Mouse (Mus musculus) midbrain, embryonic 12.5 days (tissue): Measurements from ENCODE around the gene Rd3. TPM values are rescaled to one million over a fixed set of nuclear protein-coding genes. Genes with fewer than 3 reads are reported as not detected.
A peak's percentile ranks its signal among the peaks of the same experiment; 100 is the strongest.

Source experiments
- ATAC-seq: fragments of 200-750 bp; cut with Nextera tagmentation; 2 replicates; pipeline ENCODE4 v1.8.0; 2017; ENCODE audit warnings: low read depth, moderate TSS enrichment, moderate library complexity; ENCODE audit not compliant: low FRiP score
- H3K27ac ChIP-seq: fragments of 300-500 bp; sonication (generic); replicated peaks from 2 replicates; pipeline ENCODE4 v1.5.1; 2016; ENCODE audit warnings: mild to moderate bottlenecking
- H3K27me3 ChIP-seq: fragments of 300-500 bp; sonication (generic); 2 replicates; pipeline ENCODE4 v1.6.1; 2016; ENCODE audit warnings: mild to moderate bottlenecking
- H3K36me3 ChIP-seq: fragments of 300-500 bp; sonication (generic); 2 replicates; pipeline ENCODE4 v1.6.1; 2016
- H3K4me1 ChIP-seq: fragments of 300-500 bp; sonication (generic); 2 replicates; pipeline ENCODE4 v1.6.1; 2016
- H3K4me2 ChIP-seq: fragments of 300-500 bp; sonication (generic); replicated peaks from 2 replicates; pipeline ENCODE4 v1.6.1; 2016; ENCODE audit warnings: mild to moderate bottlenecking, moderate library complexity
- H3K4me3 ChIP-seq: fragments of 300-500 bp; sonication (generic); 2 replicates; pipeline ENCODE4 v1.5.1; 2016; ENCODE audit warnings: mild to moderate bottlenecking
- H3K9ac ChIP-seq: fragments of 300-500 bp; sonication (generic); replicated peaks from 2 replicates; pipeline ENCODE4 v1.6.1; 2016; ENCODE audit warnings: mild to moderate bottlenecking, moderate library complexity
- H3K9me3 ChIP-seq: fragments of 300-500 bp; sonication (generic); 2 replicates; pipeline ENCODE4 v1.6.1; 2016; ENCODE audit warnings: mild to moderate bottlenecking
- WGBS: fragments of 180-500 bp; shearing (Covaris S2); methylation state at CpG from one replicate; pipeline ENCODE4 v1.1.7; 2016; 5-methylcytosine and 5-hydroxymethylcytosine counted together
- polyA plus RNA-seq: library from polyadenylated mRNA; unstranded; fragments of >200 nt; fragmentation: Nextera tagmentation; extraction: Ambion mirVana; gene quantifications from 2 replicates; pipeline ENCODE4 v1.2.1, GENCODE M21; 2016

Rd3 gene
- polyA plus RNA-seq = 1.8 and 2.1 TPM in 2 replicates

GRCm38 (mm10) chr1:191977187-191977586 lies at the start of gene Rd3:
TSS of gene Rd3 (plus strand) at chr1:191977370.
- H3K9ac ChIP-seq = no peak within 1 kb of the TSS
- H3K4me1 ChIP-seq = peaks cover 32% of the 10 kb centered on the region
- H3K9me3 ChIP-seq = no peaks in the 10 kb centered on the region
- no peak within 1 kb of the TSS; the same call in 1 of the 2 replicates for H3K4me2 ChIP-seq
- no peaks in the 10 kb centered on the region for H3K27me3 ChIP-seq
- 35% methylated on average over 5 of the region's 5 CpGs for WGBS
- no peak within 1 kb of the TSS for H3K4me3 ChIP-seq
- H3K36me3 ChIP-seq = no peaks in the 10 kb centered on the region
- H3K27ac ChIP-seq = peak within 1 kb of the TSS; percentile 1; the same call in 1 of the 2 replicates
- peak; percentile 65 for ATAC-seq

- H3K27me3 ChIP-seq = peaks cover 9% of the 10 kb centered on the region; the same call in 1 of the 2 replicates
- H3K27ac ChIP-seq = no peak overlapping the region
- no peak overlapping the region for H3K4me2 ChIP-seq
- H3K4me3 ChIP-seq = no peak overlapping the region
- WGBS = 80% methylated on average over 7 of the region's 7 CpGs
- no peaks in the 10 kb centered on the region for H3K9me3 ChIP-seq
- no peak for ATAC-seq
- no peak overlapping the region for H3K9ac ChIP-seq
- no peaks in the 10 kb centered on the region for H3K4me1 ChIP-seq
- H3K36me3 ChIP-seq = no peaks in the 10 kb centered on the region
Observed at GRCm38 (mm10) chr1:191928345-191928744, 48.8 kb upstream of the Rd3 start.

GRCm38 (mm10) chr1:191929065-191929464 lies 48.1 kb upstream of the Rd3 start:
- Histone ChIP-seq H3K9ac (no peak overlapping the region), H3K27ac (no peak overlapping the region), H3K4me1 (no peaks in the 10 kb centered on the region), H3K9me3 (no peaks in the 10 kb centered on the region), H3K27me3 (peaks cover 10% of the 10 kb centered on the region; the same call in 1 of the 2 replicates), H3K4me2 (no peak overlapping the region), H3K36me3 (no peaks in the 10 kb centered on the region), H3K4me3 (no peak overlapping the region)
- 81% methylated on average over 8 of the region's 8 CpGs for WGBS
- ATAC-seq = no peak

GRCm38 (mm10) chr1:191929897-191930524 lies 47.2 kb upstream of the Rd3 start:
- 64% methylated on average over 12 of the region's 12 CpGs for WGBS
- no peak for ATAC-seq
- no peak overlapping the region for H3K9ac ChIP-seq
- peaks cover 10% of the 10 kb centered on the region; the same call in 1 of the 2 replicates for H3K27me3 ChIP-seq
- no peak overlapping the region for H3K4me3 ChIP-seq
- no peak overlapping the region for H3K27ac ChIP-seq
- H3K4me2 ChIP-seq = no peak overlapping the region
- no peaks in the 10 kb centered on the region for H3K4me1 ChIP-seq
- no peaks in the 10 kb centered on the region for H3K9me3 ChIP-seq
- H3K36me3 ChIP-seq = no peaks in the 10 kb centered on the region

- no peak overlapping the region for H3K27ac ChIP-seq
- no peaks in the 10 kb centered on the region for H3K36me3 ChIP-seq
- ATAC-seq = no peak
- H3K4me2 ChIP-seq = no peak overlapping the region
- H3K27me3 ChIP-seq = peaks cover 10% of the 10 kb centered on the region; the same call in 1 of the 2 replicates
- H3K9ac ChIP-seq = no peak overlapping the region
- WGBS = 84% methylated on average over 3 of the region's 3 CpGs
- H3K4me3 ChIP-seq = no peak overlapping the region
- H3K9me3 ChIP-seq = no peaks in the 10 kb centered on the region
- H3K4me1 ChIP-seq = no peaks in the 10 kb centered on the region
Observed at GRCm38 (mm10) chr1:191930525-191931105, 46.6 kb upstream of the Rd3 start.

GRCm38 (mm10) chr1:191932286-191932985 lies 44.7 kb upstream of the Rd3 start:
- H3K9ac ChIP-seq = no peak overlapping the region
- H3K4me1 ChIP-seq = no peaks in the 10 kb centered on the region
- peaks cover 10% of the 10 kb centered on the region; the same call in 1 of the 2 replicates for H3K27me3 ChIP-seq
- WGBS = 75% methylated on average over 8 of the region's 8 CpGs
- no peak for ATAC-seq
- no peak overlapping the region for H3K4me3 ChIP-seq
- H3K4me2 ChIP-seq = no peak overlapping the region
- no peak overlapping the region for H3K27ac ChIP-seq
- H3K9me3 ChIP-seq = no peaks in the 10 kb centered on the region
- no peaks in the 10 kb centered on the region for H3K36me3 ChIP-seq

GRCm38 (mm10) chr1:191932986-191933632 lies 44.1 kb upstream of the Rd3 start:
- ATAC-seq = no peak
- no peaks in the 10 kb centered on the region for H3K9me3 ChIP-seq
- no peak overlapping the region for H3K4me2 ChIP-seq
- peaks cover 10% of the 10 kb centered on the region; the same call in 1 of the 2 replicates for H3K27me3 ChIP-seq
- H3K36me3 ChIP-seq = no peaks in the 10 kb centered on the region
- no peak overlapping the region for H3K4me3 ChIP-seq
- H3K27ac ChIP-seq = no peak overlapping the region
- 80% methylated on average over 4 of the region's 4 CpGs for WGBS
- H3K9ac ChIP-seq = no peak overlapping the region
- H3K4me1 ChIP-seq = no peaks in the 10 kb centered on the region

GRCm38 (mm10) chr1:191943638-191944037 lies 33.5 kb upstream of the Rd3 start:
- H3K9me3 ChIP-seq = no peaks in the 10 kb centered on the region
- H3K27ac ChIP-seq = no peak overlapping the region
- ATAC-seq = no peak
- WGBS = 86% methylated on average over 6 of the region's 6 CpGs
- no peak overlapping the region for H3K4me2 ChIP-seq
- H3K36me3 ChIP-seq = no peaks in the 10 kb centered on the region
- no peak overlapping the region for H3K9ac ChIP-seq
- no peaks in the 10 kb centered on the region for H3K27me3 ChIP-seq
- no peak overlapping the region for H3K4me3 ChIP-seq
- no peaks in the 10 kb centered on the region for H3K4me1 ChIP-seq

- Histone ChIP-seq H3K4me3 (no peak overlapping the region), H3K4me2 (no peak overlapping the region), H3K27ac (no peak overlapping the region), H3K36me3 (no peaks in the 10 kb centered on the region), H3K27me3 (no peaks in the 10 kb centered on the region), H3K9me3 (no peaks in the 10 kb centered on the region), H3K9ac (no peak overlapping the region), H3K4me1 (no peaks in the 10 kb centered on the region)
- WGBS = 93% methylated on average over 8 of the region's 8 CpGs
- ATAC-seq = no peak
Observed at GRCm38 (mm10) chr1:191945341-191945740, 31.8 kb upstream of the Rd3 start.

GRCm38 (mm10) chr1:191945756-191946155 lies 31.4 kb upstream of the Rd3 start:
- no peaks in the 10 kb centered on the region for H3K27me3 ChIP-seq
- no peaks in the 10 kb centered on the region for H3K4me1 ChIP-seq
- no peaks in the 10 kb centered on the region for H3K9me3 ChIP-seq
- H3K4me3 ChIP-seq = no peak overlapping the region
- no peaks in the 10 kb centered on the region for H3K36me3 ChIP-seq
- H3K27ac ChIP-seq = no peak overlapping the region
- ATAC-seq = no peak
- WGBS = 87% methylated on average over 5 of the region's 5 CpGs
- no peak overlapping the region for H3K4me2 ChIP-seq
- no peak overlapping the region for H3K9ac ChIP-seq

- no peaks in the 10 kb centered on the region for H3K9me3 ChIP-seq
- H3K4me2 ChIP-seq = no peak overlapping the region
- no peak overlapping the region for H3K4me3 ChIP-seq
- no peak for ATAC-seq
- 82% methylated on average over 7 of the region's 7 CpGs for WGBS
- H3K36me3 ChIP-seq = no peaks in the 10 kb centered on the region
- no peaks in the 10 kb centered on the region for H3K4me1 ChIP-seq
- no peak overlapping the region for H3K27ac ChIP-seq
- H3K27me3 ChIP-seq = no peaks in the 10 kb centered on the region
- H3K9ac ChIP-seq = no peak overlapping the region
Observed at GRCm38 (mm10) chr1:191946261-191946660, 30.9 kb upstream of the Rd3 start.

GRCm38 (mm10) chr1:191946835-191947234 lies 30.3 kb upstream of the Rd3 start:
- 86% methylated on average over 2 of the region's 2 CpGs for WGBS
- Histone ChIP-seq H3K36me3 (no peaks in the 10 kb centered on the region), H3K4me3 (no peak overlapping the region), H3K9ac (no peak overlapping the region), H3K4me2 (no peak overlapping the region), H3K27ac (no peak overlapping the region), H3K9me3 (no peaks in the 10 kb centered on the region), H3K27me3 (no peaks in the 10 kb centered on the region), H3K4me1 (no peaks in the 10 kb centered on the region)
- no peak for ATAC-seq
